Mouse (Mus musculus) ES-Bruce4 (cell line): ENCODE results near the gene Cdh13. TPM values are rescaled to one million over a fixed set of nuclear protein-coding genes. Genes with fewer than 3 reads are reported as not detected.

Source experiments
- H3K27ac ChIP-seq: 2 replicates; pipeline ENCODE4 v1.5.1; 2012; ENCODE audit warnings: low read length, inconsistent platforms; ENCODE audit not compliant: insufficient read depth
- H3K27me3 ChIP-seq: 2 replicates; pipeline ENCODE4 v1.6.1; 2012; ENCODE audit warnings: mild to moderate bottlenecking, low read length, inconsistent platforms; ENCODE audit not compliant: control insufficient read depth, poor library complexity, insufficient read depth, severe bottlenecking
- H3K36me3 ChIP-seq: 2 replicates; pipeline ENCODE4 v1.6.1; 2012; ENCODE audit warnings: inconsistent platforms, mild to moderate bottlenecking, low read length, moderate library complexity; ENCODE audit not compliant: control insufficient read depth, poor library complexity, insufficient read depth, severe bottlenecking
- H3K4me1 ChIP-seq: one replicate; pipeline ENCODE4 v1.8.1; 2011; ENCODE audit warnings: low read length; ENCODE audit not compliant: control insufficient read depth, insufficient read depth
- H3K4me3 ChIP-seq: 2 replicates; pipeline ENCODE4 v1.5.1; 2011; ENCODE audit warnings: low read depth, mild to moderate bottlenecking, low read length
- H3K9ac ChIP-seq: 2 replicates; pipeline ENCODE4 v1.6.1; 2012; ENCODE audit warnings: low read depth, mild to moderate bottlenecking, inconsistent platforms; ENCODE audit not compliant: poor library complexity, severe bottlenecking
- H3K9me3 ChIP-seq: replicated peaks from 2 replicates; pipeline ENCODE4 v1.6.1; 2012; ENCODE audit warnings: mild to moderate bottlenecking, low read length, inconsistent platforms; ENCODE audit not compliant: control insufficient read depth, poor library complexity, insufficient read depth, severe bottlenecking
- CTCF ChIP-seq: IDR thresholded peaks from one replicate; pipeline ENCODE4 v1.8.1; 2011; ENCODE audit warnings: low read depth, low read length
- EP300 ChIP-seq: IDR thresholded peaks from 2 replicates; pipeline ENCODE4 v1.6.1; 2011; ENCODE audit warnings: low read depth, low read length; ENCODE audit not compliant: insufficient read depth
- POLR2A ChIP-seq: IDR thresholded peaks from one replicate; pipeline ENCODE4 v1.8.1; 2011; ENCODE audit warnings: low read length; ENCODE audit not compliant: insufficient read depth
- polyA plus RNA-seq: library from polyadenylated mRNA; stranded (reverse); fragments of >200 nt; gene quantifications from 2 replicates; pipeline ENCODE4 v1.2.4, GENCODE M21; 2011; ENCODE audit warnings: low read depth; ENCODE audit not compliant: missing spikeins, insufficient read depth, insufficient read length

The Cdh13 gene
- polyA plus RNA-seq, 1 experiment: 2.0 TPM

DNA sequence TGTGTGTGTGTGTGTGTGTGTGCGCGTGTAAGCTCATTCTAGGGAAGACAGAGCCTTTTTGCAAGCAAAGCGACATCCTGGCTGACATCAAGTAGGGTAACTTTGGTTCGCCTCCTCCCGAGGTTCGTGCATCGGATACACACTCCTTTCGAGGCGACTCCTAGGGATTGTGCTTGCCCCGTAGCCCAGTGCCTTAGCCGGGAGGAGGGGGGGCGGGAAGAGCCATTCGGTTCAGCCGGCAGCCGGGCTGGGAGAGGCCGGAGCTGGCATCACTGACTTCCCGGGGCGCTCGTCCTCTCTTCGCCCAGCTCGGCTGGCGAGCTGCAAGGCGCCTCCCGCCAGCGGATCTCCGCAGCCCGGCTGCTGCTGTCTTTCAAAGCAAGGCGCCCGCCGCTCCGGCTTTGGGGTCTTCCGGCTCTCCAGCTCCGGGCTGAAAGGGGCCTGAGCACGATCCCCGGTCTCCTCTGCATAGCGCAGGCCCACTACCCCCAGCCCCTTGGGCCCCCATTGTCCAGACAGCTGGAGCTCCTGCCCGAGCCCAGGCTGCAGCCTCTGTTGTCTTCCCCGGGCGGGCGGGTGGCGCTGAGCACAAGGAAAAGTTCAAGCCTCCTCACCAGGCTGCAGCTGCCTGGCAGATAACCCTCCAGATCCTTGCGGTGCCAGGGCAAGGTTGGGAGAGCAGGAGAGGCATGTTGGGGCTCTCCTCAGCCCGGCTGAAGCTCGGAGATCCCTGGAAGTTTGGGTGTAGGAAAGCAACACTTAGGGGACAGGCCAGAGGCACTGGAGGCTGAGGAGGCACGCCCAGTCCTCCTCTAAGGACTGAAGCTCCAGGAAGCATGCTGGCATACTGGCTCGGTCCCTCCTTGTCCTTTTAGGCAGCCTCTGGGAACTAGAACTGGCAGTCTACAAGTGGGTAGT, 838 bp downstream of the Cdh13 start:
- H3K27ac ChIP-seq: no peak overlapping the region
- H3K9ac ChIP-seq: peak overlapping the region; percentile 50
- TF ChIP-seq EP300 (no peak), CTCF (no peak), POLR2A (no peak)
- no peaks in the 10 kb centered on the region for H3K36me3 ChIP-seq
- H3K27me3 ChIP-seq: peaks cover 10% of the 10 kb centered on the region
- H3K4me1 ChIP-seq: peaks cover 4% of the 10 kb centered on the region
- H3K9me3 ChIP-seq: no peaks in the 10 kb centered on the region
- peak overlapping the region; percentile 60 for H3K4me3 ChIP-seq

DNA sequence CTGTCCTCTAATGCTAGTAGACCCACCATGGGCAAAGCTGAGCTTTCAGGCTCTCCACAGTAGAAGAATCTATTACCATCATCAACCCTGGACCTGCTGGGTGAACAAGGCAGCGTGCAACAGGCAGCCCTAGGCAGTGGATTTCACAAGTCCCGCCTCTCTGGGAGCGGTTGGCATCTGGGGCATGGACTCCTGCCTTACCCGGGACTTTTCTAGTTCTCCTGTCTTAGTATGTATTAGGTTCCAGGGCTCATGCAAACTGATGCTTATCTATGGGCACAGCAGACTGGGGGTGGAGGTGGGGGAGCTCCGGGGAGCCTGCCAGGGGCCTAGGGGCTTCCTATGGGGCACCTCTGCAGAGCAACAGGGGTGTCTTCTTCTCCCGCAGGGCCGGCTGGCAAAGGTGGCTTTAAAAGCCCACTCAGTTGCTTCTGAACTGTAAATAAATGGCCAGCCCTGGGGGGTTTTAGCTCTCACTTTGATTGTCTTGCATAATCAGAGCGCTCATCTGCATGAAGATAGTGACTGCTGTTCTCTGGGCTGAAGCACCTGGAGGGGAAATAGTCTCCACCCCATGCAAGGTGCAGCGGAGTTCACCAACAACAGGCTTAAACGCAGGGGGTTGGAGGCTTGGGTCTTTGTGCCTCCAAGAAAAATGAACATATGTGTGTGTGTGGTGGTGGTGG, 2.2 kb downstream of the Cdh13 start:
- Histone ChIP-seq H3K36me3 (no peaks in the 10 kb centered on the region), H3K4me3 (no peak overlapping the region), H3K27ac (no peak overlapping the region; the same call in 1 of the 2 replicates), H3K4me1 (peaks cover 4% of the 10 kb centered on the region), H3K27me3 (peaks cover 10% of the 10 kb centered on the region), H3K9me3 (no peaks in the 10 kb centered on the region), H3K9ac (no peak overlapping the region)
- TF ChIP-seq CTCF (no peak), POLR2A (no peak), EP300 (peak; percentile 93)

DNA sequence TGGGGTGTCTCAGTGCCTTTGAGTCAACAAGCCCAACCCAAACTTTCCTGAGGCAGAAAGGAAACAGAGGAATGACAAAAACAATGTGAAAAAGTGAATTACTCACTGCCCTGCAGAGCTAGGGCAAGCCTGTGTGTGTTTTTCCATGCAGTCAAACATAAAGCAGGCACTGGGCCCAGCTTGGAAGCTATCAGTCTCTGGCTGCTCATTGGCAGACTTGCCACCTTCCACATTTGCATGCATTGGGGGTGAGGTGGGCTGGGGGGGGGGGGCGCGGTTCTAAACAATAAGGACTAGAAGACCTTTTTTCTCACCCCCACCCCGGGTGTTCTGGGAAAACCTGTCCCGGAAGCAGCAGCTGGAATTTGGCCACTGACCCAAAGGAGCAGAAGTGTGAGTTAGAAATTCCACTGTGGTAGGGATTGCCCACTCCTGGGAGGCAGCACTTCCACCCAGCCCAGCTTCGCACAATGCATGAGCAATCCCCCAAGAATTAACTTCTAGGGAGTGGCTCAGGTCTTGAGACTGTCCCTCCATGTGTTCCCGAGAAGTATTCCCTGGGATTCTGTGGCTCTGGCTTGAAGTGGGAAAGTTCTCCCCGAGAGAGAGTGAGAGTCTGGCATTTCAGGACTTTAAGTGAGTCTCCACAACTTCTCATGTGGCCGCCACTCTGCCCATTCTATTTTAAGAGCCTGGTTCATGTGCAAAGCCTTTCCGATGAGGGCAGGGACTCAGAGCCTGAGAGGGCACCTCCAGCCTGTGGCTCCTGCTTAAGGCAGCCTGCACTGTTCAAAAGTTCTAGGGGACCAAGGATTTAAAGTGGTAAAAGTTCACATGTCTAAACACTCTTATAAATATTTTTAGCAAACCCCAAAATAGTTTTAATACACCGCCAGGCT, 3.0 kb downstream of the Cdh13 start:
- no peaks in the 10 kb centered on the region for H3K36me3 ChIP-seq
- H3K27ac ChIP-seq: no peak overlapping the region; the same call in 1 of the 2 replicates
- H3K9me3 ChIP-seq: no peaks in the 10 kb centered on the region
- H3K27me3 ChIP-seq: peaks cover 10% of the 10 kb centered on the region
- peaks cover 4% of the 10 kb centered on the region for H3K4me1 ChIP-seq
- TF ChIP-seq POLR2A: no peak
- 0 out of 2 replicates have a peak, but pooled peaks have one; percentile 19 for TF ChIP-seq EP300
- TF ChIP-seq CTCF: no peak
- H3K9ac ChIP-seq: no peak overlapping the region
- no peak overlapping the region for H3K4me3 ChIP-seq

DNA sequence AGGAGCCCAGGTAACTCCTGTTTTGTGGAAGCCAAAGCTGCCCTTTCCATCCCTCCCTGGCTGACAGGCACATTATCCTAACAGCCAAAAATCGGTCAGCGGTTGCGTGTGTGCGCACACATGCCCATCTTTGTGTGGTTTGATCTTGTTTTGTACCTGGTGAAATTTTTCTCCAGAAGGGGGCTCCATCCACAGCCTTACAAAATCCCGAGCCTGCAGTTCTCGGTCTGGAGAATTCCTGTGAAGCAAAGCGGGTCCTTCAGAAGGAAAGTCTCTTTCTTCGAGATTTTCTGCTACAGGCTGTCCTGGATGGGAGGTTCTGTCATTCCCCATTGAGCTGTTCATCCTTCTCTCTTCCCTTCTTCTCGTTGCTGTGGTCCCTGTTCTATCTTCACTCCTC, 4.0 kb downstream of the Cdh13 start:
- Histone ChIP-seq H3K9ac (no peak overlapping the region), H3K36me3 (no peaks in the 10 kb centered on the region), H3K4me3 (no peak overlapping the region), H3K27me3 (peaks cover 10% of the 10 kb centered on the region), H3K9me3 (no peaks in the 10 kb centered on the region), H3K4me1 (peaks cover 4% of the 10 kb centered on the region), H3K27ac (no peak overlapping the region)
- peak; percentile 17 for TF ChIP-seq CTCF
- TF ChIP-seq POLR2A: no peak

DNA sequence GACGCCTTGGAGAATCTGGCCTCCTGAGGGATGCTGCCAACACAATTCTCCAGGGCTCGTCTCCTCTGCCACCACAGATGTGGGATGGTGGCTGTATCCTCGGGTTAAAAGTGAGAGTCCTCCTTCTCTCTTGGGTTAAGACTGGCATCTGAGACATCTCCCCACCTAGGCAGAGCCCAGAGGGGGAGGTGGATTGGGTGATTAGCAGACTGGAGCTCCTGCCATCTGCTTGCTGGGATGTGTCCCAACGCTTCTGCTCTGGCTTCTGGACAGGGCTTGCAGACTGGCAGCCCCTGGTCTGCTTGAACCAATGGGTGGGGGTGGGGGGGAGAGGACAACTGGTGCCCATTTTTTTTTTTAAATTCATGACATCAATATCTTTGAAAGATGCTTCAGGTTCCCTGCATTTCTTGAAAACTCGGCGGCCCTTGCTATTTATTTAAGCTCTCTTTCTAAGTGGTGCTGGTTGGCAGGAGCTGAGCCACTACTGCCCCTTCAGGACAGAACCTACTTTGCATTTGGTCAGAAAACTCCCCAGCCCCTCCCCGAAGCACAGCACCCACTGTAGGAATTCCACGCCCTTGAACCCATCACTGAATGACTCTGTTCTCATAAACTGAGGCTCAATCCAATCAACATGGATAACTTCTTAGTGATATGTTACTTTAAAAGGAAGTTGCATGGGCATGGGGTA, 4.9 kb downstream of the Cdh13 start:
- H3K9ac ChIP-seq: no peak overlapping the region
- peaks cover 4% of the 10 kb centered on the region; the same call in 1 of the 2 replicates for H3K27me3 ChIP-seq
- H3K36me3 ChIP-seq: no peaks in the 10 kb centered on the region
- H3K4me3 ChIP-seq: no peak overlapping the region
- peaks cover 4% of the 10 kb centered on the region for H3K4me1 ChIP-seq
- H3K9me3 ChIP-seq: no peaks in the 10 kb centered on the region
- no peak overlapping the region for H3K27ac ChIP-seq
- no peak for TF ChIP-seq POLR2A
- TF ChIP-seq CTCF: no peak
- no peak for TF ChIP-seq EP300
